ENCODE assay signal across 8 mouse cellular contexts in genomic region chr1:63110536-63111285, GRCm38 (mm10). TPM values are rescaled to one million over a fixed set of nuclear protein-coding genes. Genes with fewer than 3 reads are reported as not detected.
DNase-seq lines count a peak whose midpoint lies in the region; ATAC-seq and TF ChIP-seq lines count a peak whose summit lies in the region.

No protein-coding gene starts in this region.

- no peaks in the 10 kb centered on the region for H3K27me3 ChIP-seq in lung, embryonic 14.5 days (ENCODE audit: insufficient read depth, low read length)
- H3K27me3 ChIP-seq in stomach, postnatal 0 days (ENCODE audit: control insufficient read depth, insufficient read depth, low read length) = no peaks in the 10 kb centered on the region

- H3K36me3 ChIP-seq in lung, embryonic 14.5 days (ENCODE audit: insufficient read depth) = peaks cover 4% of the 10 kb centered on the region; the same call in 1 of the 2 replicates
- no peaks in the 10 kb centered on the region for H3K36me3 ChIP-seq in stomach, postnatal 0 days (ENCODE audit: control insufficient read depth, insufficient read depth, low read length)

- no peak overlapping the region for H3K4me2 ChIP-seq in lung, embryonic 14.5 days
- no peak overlapping the region for H3K4me2 ChIP-seq in stomach, postnatal 0 days (replicated peaks; ENCODE audit: low read depth)

- 0 out of 2 replicates have a peak overlapping the region, but pooled peaks have one; percentile 26 for H3K9ac ChIP-seq in lung, embryonic 14.5 days
- H3K9ac ChIP-seq in stomach, postnatal 0 days (ENCODE audit: low read length) = no peak overlapping the region

- peak; percentile 55 for TF ChIP-seq CTCF in lung, embryonic 14.5 days (IDR thresholded peaks at IDR 0.05; ENCODE audit: low read depth)
- peak; percentile 68 for TF ChIP-seq CTCF in stomach, postnatal 0 days (IDR thresholded peaks at IDR 0.05; ENCODE audit: low read depth)

- no peak overlapping the region for H3K27ac ChIP-seq in lung, embryonic 14.5 days (ENCODE audit: low read depth)
- H3K27ac ChIP-seq in stomach, postnatal 0 days (replicated peaks) = no peak overlapping the region

- 0 out of 2 replicates have a peak, but pooled peaks have one; percentile 30 for ATAC-seq in granulocyte monocyte progenitor cell, adult 5-6 weeks (replicated peaks; ENCODE audit: poor library complexity, severe bottlenecking)
- ATAC-seq in lung, embryonic 14.5 days (ENCODE audit: insufficient read depth) = no peak
- no peak for ATAC-seq in stomach, postnatal 0 days (ENCODE audit: low FRiP score, low TSS enrichment)
- no peak for ATAC-seq in frontal cortex, adult (ENCODE audit: low TSS enrichment)

- no peaks in the 10 kb centered on the region for H3K9me3 ChIP-seq in lung, embryonic 14.5 days (ENCODE audit: low read depth, low read length)
- no peaks in the 10 kb centered on the region for H3K9me3 ChIP-seq in stomach, postnatal 0 days (ENCODE audit: control insufficient read depth, low read length)

- peak; percentile 30 for DNase-seq in gastrocnemius, postnatal 14 days
- no peak for DNase-seq in gastrocnemius, postnatal 36 days
- DNase-seq in B cell, adult 2 months = peak; percentile 80 to 83
- peak; percentile 50 for DNase-seq in brain, adult 2 months (ENCODE audit: low read depth, low spot score)
- peak; percentile 70 for DNase-seq in lung, embryonic 14.5 days
- peak; percentile 61 for DNase-seq in stomach, postnatal 0 days (ENCODE audit: low spot score)

- intact Hi-C loops in gastrocnemius, postnatal 14 days (cut with DNase I; ENCODE audit: low total_unique reads) = no loop called here
- intact Hi-C loops in gastrocnemius, postnatal 36 days (cut with DNase I) = no loop called here

- H3K4me3 ChIP-seq in lung, embryonic 14.5 days (ENCODE audit: low read depth, low read length) = no peak overlapping the region
- no peak overlapping the region for H3K4me3 ChIP-seq in stomach, postnatal 0 days (ENCODE audit: low read depth, low read length)

- 42% methylated on average over 7 of the region's 7 CpGs for WGBS in lung, embryonic 14.5 days
- WGBS in stomach, postnatal 0 days = 41% methylated on average over 7 of the region's 7 CpGs

- H3K4me1 ChIP-seq in lung, embryonic 14.5 days (ENCODE audit: insufficient read depth) = peaks cover 10% of the 10 kb centered on the region; the same call in 1 of the 2 replicates
- 0 out of 2 replicates have a peak, but pooled peaks cover 3% of the 10 kb centered on the region for H3K4me1 ChIP-seq in stomach, postnatal 0 days (replicated peaks; ENCODE audit: control insufficient read depth, insufficient read depth)

- no peak for TF ChIP-seq EP300 in stomach, postnatal 0 days (optimal IDR thresholded peaks at IDR 0.05)

RNA-seq across cellular contexts. Expression of gene Ino80d, which starts 3.8 kb away (rescaled TPM):
- 10 to 100 TPM; 12.8 to 14.2 TPM for total RNA-seq in gastrocnemius, postnatal 14 days (2021)
- total RNA-seq in gastrocnemius, postnatal 36 days (2021) = 10 to 100 TPM; 12.2 to 13.3 TPM
- 73.8 and 102 TPM in 2 replicates for total RNA-seq in granulocyte monocyte progenitor cell, adult 5-6 weeks (2014; fragmentation: Nextera tagmentation)
- 20.6 and 24.0 TPM in 2 replicates for total RNA-seq in granulocyte monocyte progenitor cell, adult 5-6 weeks (2017)
- polyA plus RNA-seq in lung, embryonic 14.5 days (2014; fragmentation: Nextera tagmentation; extraction: Ambion mirVana) = 15.1 and 15.4 TPM in 2 replicates
- 4.3 and 5.9 TPM in 2 replicates for polyA plus RNA-seq in stomach, postnatal 0 days (2015; fragmentation: Nextera tagmentation; extraction: Ambion mirVana)

Comparison
In these comparisons a context has a peak if more than half of its experiments do, and no peak if none do; other contexts are left out.
1. DNase-seq: peak in gastrocnemius, postnatal 14 days (single experiment), B cell, adult 2 months (2 of 2), brain, adult 2 months (single experiment), lung, embryonic 14.5 days (single experiment) and stomach, postnatal 0 days (single experiment); none in gastrocnemius, postnatal 36 days (0 of 2).